24 mouse cellular contexts compared by ENCODE assay signal in the genomic region with DNA sequence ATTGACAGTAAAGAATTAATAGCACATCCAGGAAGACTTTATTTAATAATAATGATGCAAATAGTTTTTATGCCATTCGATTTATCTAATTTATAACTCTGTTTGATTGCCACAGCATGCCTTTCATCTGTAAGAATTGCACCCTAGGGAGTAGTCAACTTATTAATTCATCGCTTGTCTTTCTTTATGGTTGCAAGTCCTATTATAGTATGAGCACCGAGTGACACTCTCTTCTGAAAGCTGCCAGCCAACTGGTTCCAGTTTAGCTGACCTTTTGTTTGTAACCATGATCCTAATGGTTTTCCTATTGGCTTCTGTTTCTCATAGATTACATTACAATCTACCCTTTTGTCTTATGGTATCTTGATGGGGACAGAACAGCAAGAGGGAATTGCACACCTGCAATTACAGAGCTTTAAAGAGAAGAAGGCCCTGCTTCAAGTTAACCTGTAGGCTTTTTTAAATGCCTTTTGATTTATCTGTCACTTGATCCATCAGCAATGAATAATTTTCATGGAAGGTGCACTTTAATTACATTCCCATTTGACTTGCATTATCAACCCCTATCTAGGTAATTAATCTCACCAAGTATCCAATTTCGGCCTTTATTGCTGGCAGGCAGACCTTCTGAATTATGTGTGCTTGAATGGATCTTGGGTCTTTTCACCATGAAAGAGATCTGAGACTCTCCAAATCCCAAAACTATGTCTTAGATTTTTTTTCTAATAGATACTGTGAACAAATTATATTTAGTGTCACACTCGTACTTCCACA.
DNase-seq lines count a peak whose midpoint lies in the region; ATAC-seq lines count a peak whose summit lies in the region.
"Had no signal": no experiment of that assay in that cellular context is flagged by ENCODE, and none has a peak within 500 bp of the region (broad histone marks: within the 10 kb centered on the region; RNA-seq: fewer than 3 reads in every experiment).

No protein-coding gene starts in this region.

- no peak overlapping the region for H3K9ac ChIP-seq in embryonic facial prominence, embryonic 11.5 days (replicated peaks; ENCODE audit: low read length)
- H3K9ac ChIP-seq in kidney, embryonic 15.5 days, result no peak overlapping the region
- no peak overlapping the region for H3K9ac ChIP-seq in neural tube, embryonic 11.5 days (ENCODE audit: low read length)
- H3K9ac ChIP-seq: embryonic facial prominence, embryonic 15.5 days; intestine, embryonic 15.5 days; liver, embryonic 15.5 days; lung, embryonic 15.5 days had no signal

- H3K36me3 ChIP-seq in embryonic facial prominence, embryonic 11.5 days (replicated peaks; ENCODE audit: control insufficient read depth, insufficient read depth, low read depth, low read length), result no peaks in the 10 kb centered on the region
- no peaks in the 10 kb centered on the region for H3K36me3 ChIP-seq in embryonic facial prominence, embryonic 10.5 days (replicated peaks)
- H3K36me3 ChIP-seq in kidney, embryonic 15.5 days, result no peaks in the 10 kb centered on the region
- H3K36me3 ChIP-seq in neural tube, embryonic 11.5 days (ENCODE audit: control insufficient read depth, insufficient read depth, low read length), result no peaks in the 10 kb centered on the region
- H3K36me3 ChIP-seq: embryonic facial prominence, embryonic 15.5 days; intestine, embryonic 15.5 days; limb, embryonic 10.5 days; liver, embryonic 15.5 days; lung, embryonic 15.5 days had no signal

- 51% methylated on average over 5 of the region's 5 CpGs for WGBS in embryonic facial prominence, embryonic 11.5 days
- 56% methylated on average over 5 of the region's 5 CpGs for WGBS in embryonic facial prominence, embryonic 10.5 days
- 37% methylated on average over 5 of the region's 5 CpGs for WGBS in kidney, embryonic 15.5 days
- 45% methylated on average over 5 of the region's 5 CpGs for WGBS in neural tube, embryonic 11.5 days

- no peaks in the 10 kb centered on the region for H3K4me1 ChIP-seq in embryonic facial prominence, embryonic 11.5 days (ENCODE audit: control insufficient read depth, insufficient read depth, low read length)
- H3K4me1 ChIP-seq in embryonic facial prominence, embryonic 10.5 days, result peaks cover 11% of the 10 kb centered on the region
- H3K4me1 ChIP-seq in kidney, embryonic 15.5 days, result peaks cover 5% of the 10 kb centered on the region; the same call in 1 of the 2 replicates
- 0 out of 2 replicates have a peak, but pooled peaks cover 3% of the 10 kb centered on the region for H3K4me1 ChIP-seq in neural tube, embryonic 11.5 days (ENCODE audit: control insufficient read depth, insufficient read depth, low read length)
- H3K4me1 ChIP-seq: embryonic facial prominence, embryonic 15.5 days; intestine, embryonic 15.5 days; liver, embryonic 15.5 days; lung, embryonic 15.5 days had no signal

- no peak for ATAC-seq in embryonic facial prominence, embryonic 11.5 days (replicated peaks; ENCODE audit: insufficient number of reproducible peaks, low FRiP score, low TSS enrichment, low read depth)
- ATAC-seq in kidney, embryonic 15.5 days (replicated peaks; ENCODE audit: low FRiP score), result peak; percentile 76
- ATAC-seq in neural tube, embryonic 11.5 days (ENCODE audit: insufficient read depth, low FRiP score, low TSS enrichment), result peak; percentile 56; the same call in 1 of the 2 replicates
- ATAC-seq: CD4-positive, CD25-positive, alpha-beta regulatory T cell, adult 4 months; forebrain, embryonic 16.5 days; intestine, embryonic 15.5 days had no signal

- H3K4me3 ChIP-seq in embryonic facial prominence, embryonic 11.5 days (ENCODE audit: low read depth, low read length), result no peak overlapping the region
- H3K4me3 ChIP-seq in embryonic facial prominence, embryonic 10.5 days, result no peak overlapping the region
- no peak overlapping the region for H3K4me3 ChIP-seq in kidney, embryonic 15.5 days (replicated peaks)
- no peak overlapping the region for H3K4me3 ChIP-seq in neural tube, embryonic 11.5 days (ENCODE audit: low read depth, low read length)
- H3K4me3 ChIP-seq: embryonic facial prominence, embryonic 15.5 days; intestine, embryonic 15.5 days; limb, embryonic 10.5 days; liver, embryonic 15.5 days; lung, embryonic 15.5 days had no signal

- H3K27ac ChIP-seq in embryonic facial prominence, embryonic 11.5 days (replicated peaks; ENCODE audit: low read depth, low read length), result no peak overlapping the region
- no peak overlapping the region for H3K27ac ChIP-seq in embryonic facial prominence, embryonic 10.5 days (replicated peaks)
- H3K27ac ChIP-seq in kidney, embryonic 15.5 days, result no peak overlapping the region
- H3K27ac ChIP-seq in neural tube, embryonic 11.5 days (ENCODE audit: low read depth, low read length), result no peak overlapping the region
- H3K27ac ChIP-seq: embryonic facial prominence, embryonic 15.5 days; intestine, embryonic 15.5 days; limb, embryonic 10.5 days; liver, embryonic 15.5 days; lung, embryonic 15.5 days had no signal

- no peak overlapping the region for H3K4me2 ChIP-seq in embryonic facial prominence, embryonic 11.5 days (ENCODE audit: low read depth, low read length)
- no peak overlapping the region for H3K4me2 ChIP-seq in kidney, embryonic 15.5 days
- no peak overlapping the region for H3K4me2 ChIP-seq in neural tube, embryonic 11.5 days (ENCODE audit: low read depth)
- H3K4me2 ChIP-seq: embryonic facial prominence, embryonic 15.5 days; heart, embryonic 11.5 days; intestine, embryonic 15.5 days; liver, embryonic 15.5 days; lung, embryonic 15.5 days had no signal

- H3K27me3 ChIP-seq in embryonic facial prominence, embryonic 11.5 days (ENCODE audit: control insufficient read depth, insufficient read depth, low read length), result no peaks in the 10 kb centered on the region
- H3K27me3 ChIP-seq in embryonic facial prominence, embryonic 10.5 days (replicated peaks; ENCODE audit: low read depth, poor library complexity, severe bottlenecking), result no peaks in the 10 kb centered on the region
- no peaks in the 10 kb centered on the region for H3K27me3 ChIP-seq in kidney, embryonic 15.5 days
- H3K27me3 ChIP-seq in neural tube, embryonic 11.5 days (ENCODE audit: control insufficient read depth, insufficient read depth, low read length), result no peaks in the 10 kb centered on the region
- H3K27me3 ChIP-seq: embryonic facial prominence, embryonic 15.5 days; intestine, embryonic 15.5 days; liver, embryonic 15.5 days; lung, embryonic 15.5 days had no signal

- no peaks in the 10 kb centered on the region for H3K9me3 ChIP-seq in embryonic facial prominence, embryonic 11.5 days (replicated peaks; ENCODE audit: control insufficient read depth, low read length)
- H3K9me3 ChIP-seq in embryonic facial prominence, embryonic 10.5 days, result no peaks in the 10 kb centered on the region
- H3K9me3 ChIP-seq in kidney, embryonic 15.5 days (replicated peaks), result no peaks in the 10 kb centered on the region
- no peaks in the 10 kb centered on the region for H3K9me3 ChIP-seq in neural tube, embryonic 11.5 days (ENCODE audit: control insufficient read depth, low read length)
- H3K9me3 ChIP-seq: embryonic facial prominence, embryonic 15.5 days; intestine, embryonic 15.5 days; limb, embryonic 10.5 days; liver, embryonic 15.5 days; lung, embryonic 15.5 days had no signal

- peak; percentile 18 for DNase-seq in embryonic facial prominence, embryonic 11.5 days (ENCODE audit: low spot score)
- no peak for DNase-seq in embryonic facial prominence, embryonic 10.5 days (ENCODE audit: low spot score)
- no peak for DNase-seq in kidney, adult 9 months
- DNase-seq in neural tube, embryonic 11.5 days (ENCODE audit: low spot score), result no peak
- no peak for DNase-seq in neural tube, embryonic 10.5 days (ENCODE audit: extremely low spot score, low spot score)
- no peak for DNase-seq in right cerebral cortex, adult 18-20 months
- DNase-seq: adrenal gland, postnatal 25 days; cerebellum, adult 9-10 months; gastrocnemius, postnatal 14 days; heart, adult 11 months; kidney, postnatal 14 days; liver; lung, postnatal 36 days; right cerebral cortex, postnatal 4 days; thymus, postnatal 14 days had no signal
